Mouse (Mus musculus): Measurements from ENCODE around the gene Fcho1.
A peak's percentile ranks its signal among the peaks of the same experiment; 100 is the strongest.

DNA sequence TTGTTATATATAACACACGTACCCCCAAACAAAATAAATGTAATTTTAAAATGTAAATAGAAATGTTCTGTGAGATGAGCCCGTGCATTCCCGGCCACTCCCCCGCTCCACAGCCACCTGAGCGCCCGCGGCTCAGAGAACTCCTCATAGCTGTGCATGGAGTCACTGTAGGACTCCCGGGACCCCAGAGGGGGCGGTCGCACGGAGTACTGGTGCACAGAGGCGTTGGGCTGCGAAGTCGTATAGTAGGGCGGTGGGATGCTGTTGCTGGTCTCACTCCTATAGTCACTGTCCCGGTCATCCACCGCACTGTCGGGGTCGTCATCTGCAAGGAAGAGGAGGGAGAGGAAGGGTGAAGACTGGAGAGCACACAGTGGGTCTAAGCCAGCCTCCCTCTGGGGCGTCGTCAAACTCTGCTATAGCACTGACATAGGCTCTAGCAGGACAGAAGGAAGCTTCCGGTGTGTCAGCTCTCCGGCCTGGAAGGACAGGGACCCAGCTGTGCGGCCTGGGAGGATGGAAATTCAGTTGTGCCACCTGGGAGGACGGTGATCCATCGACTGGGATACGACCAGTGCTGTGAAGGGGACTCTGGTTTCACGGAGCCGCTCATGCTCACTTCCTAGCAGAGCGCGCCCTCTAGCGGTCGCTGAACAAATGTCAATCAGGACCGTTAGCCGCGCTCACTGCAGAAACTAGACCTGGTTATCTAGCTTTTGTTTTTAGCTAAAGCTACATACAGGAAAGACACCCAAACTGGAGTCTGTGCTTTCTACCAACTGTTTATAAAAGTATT lies 65.0 kb downstream of the Fcho1 start:
- TF ChIP-seq EP300 (IDR thresholded peaks at IDR 0.05; ENCODE audit: insufficient read depth, low read depth, low read length) (no peak), POLR2A (IDR thresholded peaks at IDR 0.05; ENCODE audit: insufficient read depth, low read length) (no peak), CTCF (IDR thresholded peaks at IDR 0.05; ENCODE audit: low read depth, low read length) (peak; percentile 98)

Data from ES-Bruce4 (cell line).